Mouse (Mus musculus) C2C12 (cell line): ENCODE measurements at regions not wholly inside any gene's neighbourhood (a gene's known extent, or its start where the extent isn't known, plus 50 kb on each side); places are given as distances from the start of the nearest gene placed in this dataset.

ENCODE experiments used
- CEBPB ChIP-seq: IDR thresholded peaks from one replicate; pipeline ENCODE4 v1.6.1; 2011; ENCODE audit warnings: low read depth, mild to moderate bottlenecking, control low read depth, moderate library complexity
- CTCF ChIP-seq: IDR thresholded peaks from one replicate; pipeline ENCODE4 v1.5.1; 2011; ENCODE audit not compliant: control insufficient read depth, insufficient read depth, insufficient read length
- FOSL1 ChIP-seq: IDR thresholded peaks from one replicate; pipeline ENCODE4 v1.8.0; 2011; ENCODE audit warnings: mild to moderate bottlenecking, low read length; ENCODE audit not compliant: poor library complexity, insufficient read depth, severe bottlenecking
- MYOG ChIP-seq: IDR thresholded peaks from one replicate; pipeline ENCODE4 v1.6.1; 2011; ENCODE audit not compliant: control insufficient read depth, insufficient read length; ENCODE audit errors: extremely low read depth

DNA sequence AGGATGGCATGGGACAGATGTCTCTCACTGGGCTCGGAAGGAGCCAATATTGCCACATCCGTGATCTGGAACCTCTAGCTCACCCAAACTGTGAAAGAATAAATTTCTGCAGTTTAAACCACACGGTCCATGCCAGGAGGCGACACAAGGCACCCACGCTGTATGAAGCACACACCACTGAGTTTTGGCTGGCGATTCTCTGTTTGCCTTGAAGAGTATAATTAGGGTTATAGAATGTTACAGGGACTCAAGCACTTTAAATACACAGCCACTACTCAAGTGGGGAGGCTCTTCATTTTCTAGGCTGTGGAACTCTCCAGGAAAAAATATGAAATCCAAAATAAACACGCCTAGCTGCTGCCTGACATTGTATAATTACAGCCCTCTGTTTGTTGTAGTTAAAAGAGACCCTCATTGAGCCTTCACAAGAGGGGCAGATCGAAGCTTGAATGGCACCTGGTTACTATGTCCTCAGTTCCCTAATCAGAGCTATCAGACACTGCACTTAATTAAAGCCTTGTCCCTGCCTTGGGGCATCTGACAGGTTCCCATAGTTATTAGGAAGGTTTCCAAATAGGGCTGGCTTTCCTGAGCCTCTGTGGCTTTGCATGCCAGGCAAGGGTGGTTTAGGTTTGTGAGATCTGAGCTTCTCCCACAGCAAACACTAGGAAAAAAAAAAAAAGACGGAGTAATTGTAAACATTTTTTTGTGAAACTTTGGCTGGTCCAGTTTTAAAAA, 53.8 kb upstream of the Palm2 start:
- TF ChIP-seq CEBPB: no peak
- no peak for TF ChIP-seq CTCF
- no peak for TF ChIP-seq MYOG
- TF ChIP-seq FOSL1: no peak
